Comparison of ENCODE assay signal across 15 mouse cellular contexts in the genomic region with DNA sequence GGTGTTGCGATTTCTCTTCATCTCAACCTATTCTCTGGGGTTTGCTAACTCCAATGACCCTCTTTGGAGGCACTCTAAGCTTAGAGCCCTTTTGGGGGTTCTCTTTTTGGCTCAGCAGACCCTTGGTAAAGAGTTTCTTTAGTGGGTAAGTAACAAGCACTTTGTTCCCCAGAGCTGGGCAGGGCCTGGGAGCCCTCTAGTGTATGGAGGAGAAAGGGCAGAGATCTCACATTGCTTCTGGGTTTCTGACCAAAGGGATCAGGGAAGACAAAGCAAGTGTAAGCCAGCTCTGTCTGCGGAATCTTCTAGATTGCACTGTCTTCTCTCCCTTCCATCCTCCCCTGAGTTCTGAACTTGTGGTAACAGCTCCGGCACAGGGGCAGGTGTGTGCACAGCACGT. TPM values are rescaled to one million over a fixed set of nuclear protein-coding genes. Genes with fewer than 3 reads are reported as not detected.
DNase-seq lines count a peak whose midpoint lies in the region; ATAC-seq and TF ChIP-seq lines count a peak whose summit lies in the region.
"Had no signal": no experiment of that assay in that cellular context is flagged by ENCODE, and none has a peak within 500 bp of the region (broad histone marks: within the 10 kb centered on the region; RNA-seq: fewer than 3 reads in every experiment).

No protein-coding gene starts in this region.

- ATAC-seq in heart, postnatal 0 days (ENCODE audit: insufficient read depth, low read depth) = no peak; the same call in 1 of the 2 replicates
- no peak for ATAC-seq in stomach, postnatal 0 days (ENCODE audit: low FRiP score, low TSS enrichment)
- ATAC-seq in granulocyte monocyte progenitor cell, adult 5-6 weeks (replicated peaks; ENCODE audit: poor library complexity, severe bottlenecking) = no peak
- ATAC-seq: midbrain, embryonic 15.5 days had no signal

- no peaks in the 10 kb centered on the region for H3K9me3 ChIP-seq in heart, postnatal 0 days (replicated peaks; ENCODE audit: control insufficient read depth, low read length)
- H3K9me3 ChIP-seq in stomach, postnatal 0 days (ENCODE audit: control insufficient read depth, low read length) = no peaks in the 10 kb centered on the region
- H3K9me3 ChIP-seq: forebrain, embryonic 12.5 days; heart, embryonic 15.5 days; midbrain, embryonic 15.5 days had no signal

- no peak overlapping the region for H3K4me2 ChIP-seq in heart, postnatal 0 days (ENCODE audit: low read depth, low read length)
- H3K4me2 ChIP-seq in stomach, postnatal 0 days (replicated peaks; ENCODE audit: low read depth) = no peak overlapping the region
- H3K4me2 ChIP-seq: forebrain, embryonic 12.5 days; heart, embryonic 15.5 days; midbrain, embryonic 15.5 days had no signal

- H3K36me3 ChIP-seq in heart, postnatal 0 days (replicated peaks; ENCODE audit: control insufficient read depth, insufficient read depth, low read length) = no peaks in the 10 kb centered on the region
- H3K36me3 ChIP-seq in stomach, postnatal 0 days (ENCODE audit: control insufficient read depth, insufficient read depth, low read length) = no peaks in the 10 kb centered on the region
- H3K36me3 ChIP-seq: forebrain, embryonic 12.5 days; heart, embryonic 15.5 days; midbrain, embryonic 15.5 days had no signal

- H3K27me3 ChIP-seq in heart, postnatal 0 days (ENCODE audit: control insufficient read depth, insufficient read depth, low read length) = no peaks in the 10 kb centered on the region
- H3K27me3 ChIP-seq in stomach, postnatal 0 days (ENCODE audit: control insufficient read depth, insufficient read depth, low read length) = no peaks in the 10 kb centered on the region
- H3K27me3 ChIP-seq: midbrain, embryonic 15.5 days had no signal

- no peak for TF ChIP-seq EP300 in heart, postnatal 0 days (IDR thresholded peaks at IDR 0.05; ENCODE audit: low read depth)
- TF ChIP-seq EP300 in stomach, postnatal 0 days (optimal IDR thresholded peaks at IDR 0.05) = no peak

- no peak overlapping the region for H3K9ac ChIP-seq in heart, postnatal 0 days (replicated peaks; ENCODE audit: low read depth, low read length)
- H3K9ac ChIP-seq in stomach, postnatal 0 days (ENCODE audit: low read length) = no peak overlapping the region
- H3K9ac ChIP-seq: forebrain, embryonic 12.5 days; heart, embryonic 15.5 days; midbrain, embryonic 15.5 days had no signal

- 63% methylated on average over 4 of the region's 4 CpGs for WGBS in heart, postnatal 0 days
- 61% methylated on average over 4 of the region's 4 CpGs for WGBS in stomach, postnatal 0 days

- DNase-seq in heart, postnatal 0 days (ENCODE audit: low spot score) = no peak
- no peak for DNase-seq in heart, adult 11 months
- peak; percentile 33 for DNase-seq in thymus, postnatal 4 days
- no peak for DNase-seq in thymus, postnatal 14 days
- peak; percentile 20 for DNase-seq in brain, adult 2 months (ENCODE audit: low read depth, low spot score)
- DNase-seq in stomach, postnatal 0 days (ENCODE audit: low spot score) = no peak
- no peak for DNase-seq in spleen, postnatal 36 days (ENCODE audit: low spot score in 2 of 2)
- DNase-seq: cerebellum, adult 11-12 months; kidney, adult 11 months had no signal

- H3K27ac ChIP-seq in heart, postnatal 0 days (ENCODE audit: low read depth) = no peak overlapping the region
- no peak overlapping the region for H3K27ac ChIP-seq in stomach, postnatal 0 days (replicated peaks)
- H3K27ac ChIP-seq: forebrain, embryonic 12.5 days; heart, embryonic 15.5 days; midbrain, embryonic 15.5 days had no signal

- H3K4me1 ChIP-seq in heart, postnatal 0 days (ENCODE audit: control insufficient read depth, insufficient read depth) = 0 out of 2 replicates have a peak, but pooled peaks cover 8% of the 10 kb centered on the region
- no peaks in the 10 kb centered on the region for H3K4me1 ChIP-seq in stomach, postnatal 0 days (replicated peaks; ENCODE audit: control insufficient read depth, insufficient read depth)

- peak; percentile 54 for TF ChIP-seq CTCF in heart, postnatal 0 days (IDR thresholded peaks at IDR 0.05; ENCODE audit: low read depth)
- TF ChIP-seq CTCF in stomach, postnatal 0 days (IDR thresholded peaks at IDR 0.05; ENCODE audit: low read depth) = peak; percentile 70

- H3K4me3 ChIP-seq in heart, postnatal 0 days (ENCODE audit: low read depth, low read length) = no peak overlapping the region
- no peak overlapping the region for H3K4me3 ChIP-seq in stomach, postnatal 0 days (ENCODE audit: low read depth, low read length)
- H3K4me3 ChIP-seq: forebrain, embryonic 12.5 days; heart, embryonic 15.5 days; midbrain, embryonic 15.5 days had no signal

RNA-seq across cellular contexts. Expression of a gene that starts 5.7 kb away (rescaled TPM):
- total RNA-seq in heart, postnatal 0 days (2014; rRNA removed; ENCODE audit: low replicate concordance) = 221 and 277 TPM in 2 replicates
- 186 and 201 TPM in 2 replicates for polyA plus RNA-seq in heart, postnatal 0 days (2015; fragmentation: Nextera tagmentation; extraction: Ambion mirVana)
- polyA plus RNA-seq in stomach, postnatal 0 days (2015; fragmentation: Nextera tagmentation; extraction: Ambion mirVana) = 228 and 244 TPM in 2 replicates
- 236 and 288 TPM in 2 replicates for total RNA-seq in granulocyte monocyte progenitor cell, adult 5-6 weeks (2014; fragmentation: Nextera tagmentation)
- total RNA-seq in granulocyte monocyte progenitor cell, adult 5-6 weeks (2017) = 279 and 410 TPM in 2 replicates

RNA-seq across cellular contexts. Expression of a gene that starts 11.4 kb away (rescaled TPM):
- 52.9 and 91.1 TPM in 2 replicates for total RNA-seq in heart, postnatal 0 days (2014; rRNA removed; ENCODE audit: low replicate concordance)
- 38.2 and 38.9 TPM in 2 replicates for polyA plus RNA-seq in heart, postnatal 0 days (2015; fragmentation: Nextera tagmentation; extraction: Ambion mirVana)
- 31.6 and 44.5 TPM in 2 replicates for polyA plus RNA-seq in stomach, postnatal 0 days (2015; fragmentation: Nextera tagmentation; extraction: Ambion mirVana)
- total RNA-seq in granulocyte monocyte progenitor cell, adult 5-6 weeks (2014; fragmentation: Nextera tagmentation) = 216 and 220 TPM in 2 replicates
- 674 and 681 TPM in 2 replicates for total RNA-seq in granulocyte monocyte progenitor cell, adult 5-6 weeks (2017)

RNA-seq across cellular contexts. Expression of a gene that starts 52.5 kb away (rescaled TPM):
- total RNA-seq in heart, postnatal 0 days (2014; rRNA removed; ENCODE audit: low replicate concordance) = 4.2 and 14.7 TPM in 2 replicates
- 5.8 and 6.3 TPM in 2 replicates for polyA plus RNA-seq in heart, postnatal 0 days (2015; fragmentation: Nextera tagmentation; extraction: Ambion mirVana)
- polyA plus RNA-seq in stomach, postnatal 0 days (2015; fragmentation: Nextera tagmentation; extraction: Ambion mirVana) = 1.9 and 2.1 TPM in 2 replicates
- not detected in 2 replicates for total RNA-seq in granulocyte monocyte progenitor cell, adult 5-6 weeks (2014; fragmentation: Nextera tagmentation)
- total RNA-seq in granulocyte monocyte progenitor cell, adult 5-6 weeks (2017) = 1.8 TPM in 1 of 2 replicates, not detected in the other
- total RNA-seq: liver, adult 2 months had no signal
- polyA plus RNA-seq: liver, adult 2 months had no signal

RNA-seq across cellular contexts. Expression of a gene that starts 53.8 kb away (rescaled TPM):
- 0.69 TPM in 1 of 2 replicates, not detected in the other for total RNA-seq in heart, postnatal 0 days (2014; rRNA removed; ENCODE audit: low replicate concordance)
- polyA plus RNA-seq in heart, postnatal 0 days (2015; fragmentation: Nextera tagmentation; extraction: Ambion mirVana) = 0.05 and 0.12 TPM in 2 replicates
- polyA plus RNA-seq in stomach, postnatal 0 days (2015; fragmentation: Nextera tagmentation; extraction: Ambion mirVana) = 0.82 and 1.1 TPM in 2 replicates
- 2.8 and 3.0 TPM in 2 replicates for total RNA-seq in granulocyte monocyte progenitor cell, adult 5-6 weeks (2014; fragmentation: Nextera tagmentation)
- 0.62 and 3.1 TPM in 2 replicates for total RNA-seq in granulocyte monocyte progenitor cell, adult 5-6 weeks (2017)
- total RNA-seq: layer of hippocampus, postnatal 25 days had no signal

Comparison
In these comparisons a context has a peak if more than half of its experiments do, and no peak if none do; other contexts are left out.
1. DNase-seq: peak in thymus, postnatal 4 days (single experiment) and brain, adult 2 months (single experiment); none in heart, postnatal 0 days (single experiment), heart, adult 11 months (single experiment), thymus, postnatal 14 days (single experiment), stomach, postnatal 0 days (single experiment) and spleen, postnatal 36 days (0 of 2).